Mouse (Mus musculus) liver, adult 2 months (tissue): ENCODE measurements at regions not wholly inside any gene's neighbourhood (a gene's known extent, or its start where the extent isn't known, plus 50 kb on each side); places are given as distances from the start of the nearest gene placed in this dataset.

Experiments used
- CTCF ChIP-seq: fragments of 200-500 bp; IDR thresholded peaks from 2 replicates; pipeline ENCODE4 v1.5.1; 2011; ENCODE audit warnings: low read depth, low read length, control low read depth
- POLR2A ChIP-seq: fragments of 200-500 bp; IDR thresholded peaks from 2 replicates; pipeline ENCODE4 v1.6.1; 2011; ENCODE audit warnings: low read length, control low read depth; ENCODE audit not compliant: insufficient read depth; ENCODE audit errors: extremely low read depth

GRCm38 (mm10) chr10:96465967-96466366 is 150.8 kb upstream of the Btg1 start:
- TF ChIP-seq POLR2A (no peak), CTCF (no peak)
